Mouse (Mus musculus): ENCODE results near the gene Asxl1. TPM values are rescaled to one million over a fixed set of nuclear protein-coding genes. Genes with fewer than 3 reads are reported as not detected.
"Not testable (repeated sequence)": the region's sequence is repeated elsewhere in the genome, so short reads cannot be mapped to it uniquely, and the experiment has no call there.

Asxl1 gene
- polyA plus RNA-seq, 1 experiment from 2014 or later, result 26.0 TPM

GRCm38 (mm10) chr2:153354648-153355047 is 9.0 kb downstream of the Asxl1 start:
- ATAC-seq (ENCODE audit: insufficient read depth), result no peak
- peaks cover 10% of the 10 kb centered on the region; the same call in 1 of the 2 replicates for H3K4me1 ChIP-seq (ENCODE audit: insufficient read depth)
- H3K4me3 ChIP-seq (ENCODE audit: low read depth, low read length), result no peak overlapping the region
- 75% methylated on average over 2 of the region's 2 CpGs for WGBS
- no peak for TF ChIP-seq CTCF (IDR thresholded peaks at IDR 0.05; ENCODE audit: low read depth)
- H3K9me3 ChIP-seq (ENCODE audit: low read depth, low read length), result no peaks in the 10 kb centered on the region
- H3K4me2 ChIP-seq, result no peak overlapping the region
- peaks cover 71% of the 10 kb centered on the region for H3K36me3 ChIP-seq (ENCODE audit: insufficient read depth)
- H3K9ac ChIP-seq, result no peak overlapping the region
- H3K27ac ChIP-seq (ENCODE audit: low read depth), result no peak overlapping the region
- no peaks in the 10 kb centered on the region for H3K27me3 ChIP-seq (ENCODE audit: insufficient read depth, low read length)
- no peak for DNase-seq

DNA sequence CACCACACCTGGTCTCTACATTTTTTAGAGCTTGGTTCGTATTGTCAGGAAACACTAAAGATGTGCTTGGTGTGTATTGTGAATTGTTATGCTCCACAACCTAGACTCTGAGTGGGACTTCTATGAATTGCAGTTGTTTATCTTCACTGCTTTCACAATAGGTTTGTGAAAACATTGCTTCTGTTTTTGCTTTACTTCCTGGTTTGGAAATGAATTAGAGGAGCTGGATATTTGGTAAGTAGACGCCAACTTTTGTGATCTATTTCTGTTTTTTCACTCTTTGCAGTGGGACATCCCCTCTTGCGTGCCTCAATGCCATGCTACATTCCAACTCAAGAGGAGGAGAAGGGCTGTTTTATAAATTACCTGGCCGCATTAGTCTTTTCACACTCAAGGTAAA is 11.2 kb downstream of the Asxl1 start:
- peaks cover 88% of the 10 kb centered on the region for H3K36me3 ChIP-seq (ENCODE audit: insufficient read depth)
- 93% methylated on average over 4 of the region's 4 CpGs for WGBS
- H3K4me2 ChIP-seq, result no peak overlapping the region
- no peaks in the 10 kb centered on the region for H3K4me1 ChIP-seq (ENCODE audit: insufficient read depth)
- no peak for DNase-seq
- no peak overlapping the region for H3K9ac ChIP-seq
- no peak overlapping the region for H3K4me3 ChIP-seq (ENCODE audit: low read depth, low read length)
- H3K9me3 ChIP-seq (ENCODE audit: low read depth, low read length), result no peaks in the 10 kb centered on the region
- H3K27me3 ChIP-seq (ENCODE audit: insufficient read depth, low read length), result no peaks in the 10 kb centered on the region
- H3K27ac ChIP-seq (ENCODE audit: low read depth), result no peak overlapping the region
- no peak for ATAC-seq (ENCODE audit: insufficient read depth)
- TF ChIP-seq CTCF (IDR thresholded peaks at IDR 0.05; ENCODE audit: low read depth), result no peak

GRCm38 (mm10) chr2:153361101-153361710 is 15.6 kb downstream of the Asxl1 start:
- no peak for ATAC-seq (ENCODE audit: insufficient read depth)
- no peaks in the 10 kb centered on the region for H3K9me3 ChIP-seq (ENCODE audit: low read depth, low read length)
- WGBS, result 83% methylated on average over 1 of the region's 1 CpGs
- no peak for DNase-seq
- peaks cover 87% of the 10 kb centered on the region for H3K36me3 ChIP-seq (ENCODE audit: insufficient read depth)
- H3K27me3 ChIP-seq (ENCODE audit: insufficient read depth, low read length), result no peaks in the 10 kb centered on the region
- H3K4me1 ChIP-seq (ENCODE audit: insufficient read depth), result no peaks in the 10 kb centered on the region
- H3K4me3 ChIP-seq (ENCODE audit: low read depth, low read length), result no peak overlapping the region
- no peak overlapping the region for H3K9ac ChIP-seq
- TF ChIP-seq CTCF (IDR thresholded peaks at IDR 0.05; ENCODE audit: low read depth), result no peak
- no peak overlapping the region for H3K27ac ChIP-seq (ENCODE audit: low read depth)
- H3K4me2 ChIP-seq, result no peak overlapping the region

DNA sequence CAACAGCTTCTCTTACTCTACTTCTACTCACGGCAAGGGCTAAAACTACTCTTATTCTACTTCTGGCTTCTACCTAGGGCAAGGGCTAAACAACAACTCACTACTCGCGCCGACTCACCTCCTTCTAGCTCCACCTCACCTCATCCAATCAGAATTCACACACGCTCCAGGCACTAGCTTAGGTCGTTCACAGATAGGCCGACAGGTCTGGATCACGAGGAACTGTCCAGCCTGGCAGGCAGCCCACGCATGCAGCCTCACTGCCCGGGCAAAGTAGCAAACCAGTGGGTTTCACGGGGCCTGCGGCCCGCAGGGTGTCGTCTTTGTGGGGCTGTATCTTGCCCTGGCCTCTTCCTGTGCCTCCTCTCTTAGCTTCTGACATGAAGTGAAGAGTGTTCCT is 18.9 kb downstream of the Asxl1 start:
- H3K27me3 ChIP-seq (ENCODE audit: insufficient read depth, low read length); H3K4me2 ChIP-seq: not testable (repeated sequence)

DNA sequence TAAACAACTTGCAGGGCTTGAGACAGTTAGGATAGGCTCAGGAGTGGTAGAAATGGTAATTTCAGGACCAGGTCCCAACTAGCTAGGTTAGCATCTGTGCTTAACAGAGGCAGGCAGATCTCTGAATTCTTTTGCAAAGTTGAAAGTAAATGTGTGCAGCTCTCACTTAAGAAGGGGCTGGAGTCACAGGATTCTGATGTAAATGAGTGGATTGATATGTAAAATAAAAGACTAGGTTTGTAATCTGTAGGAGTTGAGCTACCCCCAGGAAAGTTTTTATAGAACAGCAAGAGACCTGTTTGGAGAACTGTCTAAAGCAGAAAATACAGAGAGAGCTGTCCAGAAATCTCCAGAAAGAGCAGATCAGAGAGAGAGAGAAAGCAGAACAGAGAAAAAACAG is 25.2 kb downstream of the Asxl1 start:
- H3K9ac ChIP-seq, result no peak overlapping the region
- no peaks in the 10 kb centered on the region for H3K4me1 ChIP-seq (ENCODE audit: insufficient read depth)
- H3K4me3 ChIP-seq (ENCODE audit: low read depth, low read length), result no peak overlapping the region
- DNase-seq (no peak), ATAC-seq (ENCODE audit: insufficient read depth) (no peak)
- no peak overlapping the region for H3K27ac ChIP-seq (ENCODE audit: low read depth)
- H3K27me3 ChIP-seq (ENCODE audit: insufficient read depth, low read length), result no peaks in the 10 kb centered on the region
- H3K9me3 ChIP-seq (ENCODE audit: low read depth, low read length), result no peaks in the 10 kb centered on the region
- peaks cover 50% of the 10 kb centered on the region for H3K36me3 ChIP-seq (ENCODE audit: insufficient read depth)
- TF ChIP-seq CTCF (IDR thresholded peaks at IDR 0.05; ENCODE audit: low read depth), result no peak
- H3K4me2 ChIP-seq, result no peak overlapping the region

More for the DNA sequence above, 18.9 kb downstream of the Asxl1 start:
- not testable (repeated sequence) for ATAC-seq (ENCODE audit: insufficient read depth); H3K9me3 ChIP-seq (ENCODE audit: low read depth, low read length); DNase-seq; H3K4me1 ChIP-seq (ENCODE audit: insufficient read depth); H3K4me3 ChIP-seq (ENCODE audit: low read depth, low read length); H3K27ac ChIP-seq (ENCODE audit: low read depth); H3K9ac ChIP-seq
- H3K36me3 ChIP-seq (ENCODE audit: insufficient read depth), result peaks cover 85% of the 10 kb centered on the region
- WGBS, result 89% methylated on average over 14 of the region's 14 CpGs

GRCm38 (mm10) chr2:153375380-153375779 is 29.8 kb downstream of the Asxl1 start:
- ATAC-seq (ENCODE audit: insufficient read depth) (no peak), DNase-seq (no peak)
- no peak overlapping the region for H3K4me2 ChIP-seq
- no peak for TF ChIP-seq CTCF (IDR thresholded peaks at IDR 0.05; ENCODE audit: low read depth)
- H3K27ac ChIP-seq (ENCODE audit: low read depth), result no peak overlapping the region
- 66% methylated on average over 2 of the region's 2 CpGs for WGBS
- H3K27me3 ChIP-seq (ENCODE audit: insufficient read depth, low read length), result no peaks in the 10 kb centered on the region
- H3K36me3 ChIP-seq (ENCODE audit: insufficient read depth), result peaks cover 38% of the 10 kb centered on the region
- H3K4me3 ChIP-seq (ENCODE audit: low read depth, low read length), result no peak overlapping the region
- H3K9me3 ChIP-seq (ENCODE audit: low read depth, low read length), result no peaks in the 10 kb centered on the region
- no peaks in the 10 kb centered on the region for H3K4me1 ChIP-seq (ENCODE audit: insufficient read depth)
- no peak overlapping the region for H3K9ac ChIP-seq

DNA sequence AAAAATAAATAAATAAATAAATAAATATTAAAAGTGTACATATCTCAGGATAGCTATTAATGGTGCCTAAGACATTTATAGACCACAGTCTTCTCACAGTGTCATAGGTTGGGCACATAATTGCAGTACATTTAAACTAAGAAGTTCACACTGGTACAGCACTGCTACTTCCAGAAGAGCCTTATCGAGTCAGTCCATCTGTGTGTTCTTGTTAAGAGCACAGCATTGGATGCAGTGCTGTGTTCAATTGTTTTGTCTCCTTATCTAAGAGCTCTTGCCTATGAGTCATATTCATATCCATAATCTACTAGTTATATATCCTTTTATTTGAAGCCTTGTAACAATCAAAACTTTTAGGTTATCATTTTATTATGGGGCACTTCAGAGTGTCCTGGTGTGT is 34.9 kb downstream of the Asxl1 start:
- ATAC-seq (ENCODE audit: insufficient read depth) (no peak), DNase-seq (no peak)
- Histone ChIP-seq H3K4me1 (ENCODE audit: insufficient read depth) (no peaks in the 10 kb centered on the region), H3K4me2 (no peak overlapping the region), H3K27me3 (ENCODE audit: insufficient read depth, low read length) (no peaks in the 10 kb centered on the region), H3K9me3 (ENCODE audit: low read depth, low read length) (no peaks in the 10 kb centered on the region), H3K36me3 (ENCODE audit: insufficient read depth) (peaks cover 58% of the 10 kb centered on the region), H3K27ac (ENCODE audit: low read depth) (no peak overlapping the region), H3K9ac (no peak overlapping the region), H3K4me3 (ENCODE audit: low read depth, low read length) (no peak overlapping the region)
- WGBS, result 89% methylated on average over 1 of the region's 1 CpGs
- no peak for TF ChIP-seq CTCF (IDR thresholded peaks at IDR 0.05; ENCODE audit: low read depth)

GRCm38 (mm10) chr2:153389831-153390230 is 44.2 kb downstream of the Asxl1 start:
- no peaks in the 10 kb centered on the region for H3K9me3 ChIP-seq (ENCODE audit: low read depth, low read length)
- H3K4me2 ChIP-seq, result no peak overlapping the region
- H3K36me3 ChIP-seq (ENCODE audit: insufficient read depth), result peaks cover 62% of the 10 kb centered on the region
- TF ChIP-seq CTCF (IDR thresholded peaks at IDR 0.05; ENCODE audit: low read depth), result no peak
- DNase-seq, result no peak
- H3K4me3 ChIP-seq (ENCODE audit: low read depth, low read length), result no peak overlapping the region
- H3K4me1 ChIP-seq (ENCODE audit: insufficient read depth), result no peaks in the 10 kb centered on the region
- 86% methylated on average over 2 of the region's 2 CpGs for WGBS
- H3K27ac ChIP-seq (ENCODE audit: low read depth), result no peak overlapping the region
- no peak for ATAC-seq (ENCODE audit: insufficient read depth)
- H3K9ac ChIP-seq, result no peak overlapping the region
- H3K27me3 ChIP-seq (ENCODE audit: insufficient read depth, low read length), result no peaks in the 10 kb centered on the region

Data from lung, embryonic 14.5 days (tissue).